Mouse (Mus musculus): ENCODE results near the gene Tmigd1. TPM values are rescaled to one million over a fixed set of nuclear protein-coding genes. Genes with fewer than 3 reads are reported as not detected.
"Not testable (repeated sequence)": the region's sequence is repeated elsewhere in the genome, so short reads cannot be mapped to it uniquely, and the experiment has no call there.

The Tmigd1 gene
- total RNA-seq, 2 experiments from 2014 or later: not detected

DNA sequence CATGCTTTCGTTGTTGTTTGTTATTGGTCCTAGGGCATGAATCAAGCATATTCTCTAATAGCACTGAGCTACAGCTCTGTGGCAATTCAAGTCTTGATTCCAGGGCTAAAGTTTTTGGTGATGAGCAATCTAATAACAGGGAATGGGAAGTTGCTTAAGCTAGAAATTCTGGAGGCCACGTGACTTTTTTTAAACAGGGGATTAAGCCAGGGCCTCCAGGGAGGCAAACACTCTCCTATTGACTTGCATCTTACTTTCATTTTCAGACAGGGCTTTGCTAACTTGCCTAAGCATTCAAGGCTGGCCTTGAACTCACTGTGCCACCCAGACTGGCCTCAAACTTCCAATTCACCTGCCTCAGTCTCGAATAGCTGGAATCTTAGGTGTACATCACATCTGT is 4.1 kb upstream of the Tmigd1 start:
- DNase-seq (ENCODE audit: low spot score in 2 of 2): no peak

DNA sequence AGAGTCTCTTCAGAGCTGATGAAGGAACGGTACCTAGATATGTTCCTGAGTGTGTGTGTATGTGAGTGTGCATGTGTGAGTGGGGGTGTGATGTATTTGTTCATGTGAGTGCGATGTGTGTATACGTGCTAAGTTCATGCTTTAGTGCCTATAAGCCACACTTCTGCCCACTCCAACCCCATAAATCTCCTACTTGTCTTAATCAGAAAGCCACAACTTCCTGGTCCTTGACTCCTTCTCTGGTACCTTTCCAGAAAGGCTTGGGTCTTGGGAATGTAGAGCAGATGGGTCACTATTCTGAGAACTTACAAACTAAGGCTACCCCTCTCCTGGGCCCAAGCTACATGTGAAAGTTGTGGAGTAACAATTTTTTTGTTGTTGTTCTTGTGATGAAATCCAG is 3.2 kb upstream of the Tmigd1 start:
- no peak for DNase-seq (ENCODE audit: low spot score in 2 of 2)

DNA sequence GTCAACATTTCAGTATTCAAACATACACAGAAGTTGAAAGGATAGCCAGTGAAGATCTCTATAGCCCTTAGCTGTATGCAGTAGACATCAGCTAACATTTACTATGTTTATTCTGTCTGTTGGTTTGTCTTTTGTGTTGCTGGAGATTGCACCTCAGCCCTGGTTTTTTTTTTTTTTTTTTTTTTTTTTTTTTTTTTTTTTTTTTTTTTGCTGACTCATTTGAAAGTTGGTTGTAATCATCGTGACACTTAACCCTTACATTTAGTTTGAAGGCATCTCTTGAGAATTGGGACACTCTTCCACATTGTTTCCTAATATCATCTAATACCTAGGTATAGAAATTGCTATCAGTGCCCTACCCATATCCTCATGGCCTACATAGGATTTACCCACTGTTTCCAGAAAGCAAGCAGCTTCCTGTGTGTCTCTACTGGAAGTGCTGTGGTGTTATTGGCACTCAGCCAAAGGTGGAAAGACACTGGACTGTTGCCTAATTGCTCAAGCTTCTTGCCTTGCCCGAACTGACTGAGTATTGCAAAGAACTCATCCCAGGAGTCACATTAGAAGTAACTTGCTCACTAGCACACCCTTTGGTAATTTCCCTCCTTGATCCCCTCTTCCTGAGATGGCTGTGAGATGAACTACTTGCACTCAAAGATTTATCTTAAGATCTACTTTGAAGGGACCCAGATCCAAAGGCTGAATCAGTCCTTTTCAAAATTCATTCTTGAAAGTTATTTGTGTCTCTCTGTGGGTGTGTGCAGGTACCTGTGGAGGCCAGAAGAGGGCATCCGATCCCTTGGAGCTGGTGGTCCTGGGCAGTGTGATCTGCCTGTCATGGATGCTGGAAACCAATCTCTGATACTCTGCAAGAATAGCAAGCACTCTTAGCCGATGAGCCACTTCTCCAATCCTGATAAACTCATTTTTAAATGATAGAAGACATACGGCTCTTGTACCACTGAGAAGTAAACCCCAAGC is 1.9 kb upstream of the Tmigd1 start:
- DNase-seq (ENCODE audit: low spot score in 2 of 2): no peak

DNA sequence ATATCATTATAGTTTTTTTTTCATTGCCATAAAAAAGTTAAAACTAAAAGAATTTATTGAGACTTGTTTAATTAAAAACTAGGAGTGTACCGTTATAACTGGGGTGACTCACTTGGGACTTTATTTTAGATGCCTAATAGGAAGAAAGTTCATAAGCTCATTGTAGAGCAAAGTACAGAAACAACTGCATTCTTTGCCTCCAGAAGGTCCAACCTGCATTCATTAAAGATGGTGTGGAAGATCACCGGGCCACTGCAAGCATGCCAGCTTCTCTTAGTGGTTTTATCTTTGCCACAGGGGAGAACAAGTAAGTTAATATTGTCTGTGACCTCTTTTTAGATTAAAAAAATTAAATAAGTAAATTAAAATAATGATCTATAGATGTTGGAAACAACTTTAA is 2.4 kb downstream of the Tmigd1 start:
- DNase-seq (ENCODE audit: low spot score in 2 of 2): no peak

DNA sequence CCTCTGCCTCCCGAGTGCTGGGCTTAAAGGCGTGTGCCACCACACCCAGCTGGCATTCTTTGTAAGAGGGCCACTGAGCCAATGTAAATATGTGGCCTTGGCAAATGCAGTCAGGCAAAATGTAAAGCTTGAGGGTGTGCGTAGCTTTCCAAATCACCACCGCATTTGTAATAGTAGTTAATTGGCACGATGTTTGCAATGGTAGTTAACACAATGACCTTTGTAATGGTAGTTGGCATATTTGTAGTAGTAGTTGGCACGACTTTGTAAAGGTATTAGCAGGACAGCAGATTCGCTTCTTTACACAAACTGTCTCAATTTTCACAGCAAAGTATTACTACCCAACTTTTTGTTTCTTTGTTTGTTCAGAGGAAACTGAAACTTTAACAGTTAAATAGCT is 6.7 kb downstream of the Tmigd1 start:
- DNase-seq (ENCODE audit: low spot score in 2 of 2): no peak

DNA sequence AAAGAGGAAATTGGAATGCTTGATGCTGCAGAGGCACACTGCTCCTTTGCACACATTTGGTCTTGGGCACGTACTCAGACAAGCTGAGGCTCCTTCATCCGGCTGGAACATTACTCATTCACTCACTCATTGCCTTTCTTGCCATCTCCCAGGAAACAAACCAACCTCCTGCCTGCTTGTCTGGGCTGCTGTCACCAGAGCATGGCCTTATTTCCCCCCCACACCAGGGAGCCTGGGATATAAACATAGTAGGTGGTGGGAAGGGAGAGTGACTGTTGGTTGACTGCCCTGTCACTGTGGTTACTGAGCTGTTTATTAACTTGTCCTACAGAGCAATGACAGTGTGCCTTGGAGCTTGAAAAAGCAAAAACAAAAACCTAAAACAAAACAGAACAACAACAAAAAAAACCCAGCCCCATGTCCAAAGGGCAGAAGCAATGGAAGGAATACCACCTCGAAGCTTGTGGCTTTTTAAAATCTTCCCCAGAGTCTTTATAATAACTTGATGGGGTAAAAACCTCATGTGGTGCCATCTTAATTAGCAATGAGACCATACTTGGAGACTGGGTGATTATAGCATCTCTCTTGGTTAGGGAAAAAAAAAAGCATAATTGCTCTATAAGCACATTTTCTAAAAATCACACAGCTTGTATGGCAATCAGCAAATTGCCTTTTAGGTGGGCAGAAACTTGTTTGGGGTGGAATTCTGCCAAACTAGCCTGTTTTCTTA is 9.5 kb downstream of the Tmigd1 start:
- DNase-seq (ENCODE audit: low spot score in 2 of 2): peak; percentile 21 to 70

DNA sequence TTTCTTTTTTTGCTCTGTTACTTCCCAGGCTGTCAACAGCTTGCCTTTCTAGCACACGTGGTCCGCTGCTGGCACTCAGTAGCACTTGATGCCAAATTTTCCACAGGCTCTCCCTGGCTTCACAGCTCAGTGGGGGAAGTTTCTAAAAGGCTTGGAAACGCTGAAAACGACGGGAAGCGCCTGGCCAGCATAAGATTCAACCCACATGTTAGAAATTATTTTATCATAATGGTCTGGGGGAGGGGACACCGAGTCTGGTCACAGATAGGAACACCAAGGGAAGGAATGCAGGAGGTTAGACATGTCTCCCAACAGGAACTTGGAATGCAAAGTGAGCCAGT is 10.1 kb downstream of the Tmigd1 start:
- DNase-seq (ENCODE audit: low spot score in 2 of 2): peak; percentile 46 to 80

DNA sequence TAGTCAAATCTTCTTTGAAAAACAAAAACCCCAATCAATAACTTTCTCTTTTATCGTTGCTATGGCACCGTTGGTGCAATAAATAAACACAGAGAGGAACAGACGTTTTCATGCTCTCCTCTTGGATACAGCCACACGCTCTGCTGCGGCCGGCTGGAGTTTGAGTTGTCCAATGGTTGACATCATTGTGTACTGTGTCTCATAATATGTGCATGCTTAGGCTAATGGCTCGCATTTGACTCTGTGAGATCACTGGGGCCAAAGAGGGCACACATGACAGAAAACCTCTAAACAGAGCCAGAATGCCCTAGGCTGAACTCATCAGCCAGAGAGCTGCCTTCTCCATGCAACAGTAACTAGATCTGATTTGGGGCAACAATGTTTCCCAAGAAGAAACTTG is 12.4 kb downstream of the Tmigd1 start:
- DNase-seq (ENCODE audit: low spot score in 2 of 2): peak; percentile 28 to 29

DNA sequence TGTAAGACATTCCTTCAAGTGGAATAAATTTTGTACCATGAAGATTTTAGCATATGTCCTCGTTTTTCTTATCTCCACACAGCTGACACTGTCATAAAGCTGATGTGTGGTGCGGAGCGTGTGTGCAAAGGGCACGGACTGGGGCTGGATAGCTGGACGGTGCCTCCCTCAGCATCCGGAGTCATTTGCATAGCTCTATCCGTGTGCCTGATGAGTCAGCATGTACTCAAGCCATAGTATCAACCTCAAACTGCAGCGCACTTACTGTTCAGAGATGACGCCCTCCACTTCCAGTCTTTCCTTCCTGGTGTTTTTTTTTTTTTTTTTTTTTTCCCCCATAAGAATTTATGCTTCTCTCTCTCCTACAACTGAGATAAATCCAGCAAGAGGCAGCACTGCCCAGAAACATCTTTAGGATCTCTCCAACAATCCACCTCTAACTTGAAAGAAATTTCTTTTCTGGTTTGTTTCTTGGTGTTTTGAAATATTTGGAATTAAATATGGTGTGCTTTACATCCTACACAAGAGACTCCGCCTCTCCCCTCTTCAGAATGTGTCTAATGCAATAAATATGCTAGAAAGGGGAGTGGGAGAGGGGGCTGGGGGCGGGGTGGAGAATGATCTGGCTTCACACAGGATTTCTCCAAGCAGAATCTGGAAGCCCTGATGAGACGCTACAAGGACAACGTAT is 14.7 kb downstream of the Tmigd1 start:
- DNase-seq (ENCODE audit: low spot score in 2 of 2): no peak

DNA sequence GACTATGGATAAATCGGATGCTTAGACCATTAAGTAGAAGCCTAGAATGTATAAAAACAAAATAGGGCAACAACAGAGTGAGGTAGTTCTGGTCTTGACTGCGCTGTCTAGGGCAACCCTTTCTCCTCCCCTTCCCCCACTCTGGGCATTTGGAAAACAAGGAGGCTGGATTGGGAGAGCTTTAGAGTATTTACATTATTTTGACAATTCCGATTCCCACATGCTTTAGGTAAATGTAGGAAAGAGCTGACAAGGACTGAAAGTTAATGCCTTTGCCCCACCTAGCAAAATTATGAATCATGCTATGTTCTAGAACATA is 15.2 kb downstream of the Tmigd1 start:
- DNase-seq (ENCODE audit: low spot score in 2 of 2): no peak

DNA sequence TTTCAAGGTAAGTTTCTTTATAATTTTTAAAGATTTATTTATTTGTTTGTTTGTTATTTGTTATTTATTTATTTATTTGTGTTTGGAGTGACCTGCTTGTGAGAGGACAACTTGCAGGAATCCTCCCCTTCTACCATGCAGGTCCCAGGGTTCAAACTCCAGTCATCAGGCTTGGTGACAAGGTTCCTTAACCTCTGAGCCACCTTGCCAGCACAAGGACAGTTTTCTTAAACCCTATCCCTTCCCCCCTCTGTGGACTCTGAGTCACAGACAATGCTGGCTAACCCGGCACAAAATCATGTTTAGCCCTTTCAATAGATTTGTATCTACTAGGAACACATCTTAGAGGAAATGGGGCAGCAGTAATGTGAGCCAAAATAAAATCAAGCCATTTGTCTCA is 18.6 kb downstream of the Tmigd1 start:
- DNase-seq (ENCODE audit: low spot score in 2 of 2): no peak

DNA sequence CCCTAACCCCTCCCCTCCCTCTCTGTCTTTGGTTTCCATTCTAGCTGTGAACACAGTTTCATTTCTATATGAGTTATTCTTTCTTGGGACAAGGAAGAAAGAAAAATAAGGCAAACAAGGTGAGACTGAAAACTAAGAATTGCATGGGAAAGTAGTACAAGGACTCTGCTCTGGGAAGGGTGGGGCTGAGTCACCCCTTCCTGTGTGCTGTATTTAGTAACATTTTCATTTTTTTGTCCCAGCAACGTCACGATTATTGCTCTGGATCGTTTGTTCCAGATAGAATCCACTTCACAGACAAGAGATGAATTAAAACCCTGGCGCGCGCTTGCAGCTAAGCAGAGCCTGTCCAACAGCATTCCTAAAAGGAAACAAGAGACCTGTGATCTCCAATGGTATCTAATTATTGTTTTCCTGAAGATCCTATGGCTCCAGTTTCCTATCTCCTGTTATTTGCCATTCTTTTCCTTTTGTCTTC is 22.8 kb downstream of the Tmigd1 start, which contains the start of gene Blmh:
Gene Blmh, plus strand, starts transcription at position 51 of the 478 bp plus-strand sequence.
- no peak for DNase-seq (ENCODE audit: low spot score in 2 of 2)

DNA sequence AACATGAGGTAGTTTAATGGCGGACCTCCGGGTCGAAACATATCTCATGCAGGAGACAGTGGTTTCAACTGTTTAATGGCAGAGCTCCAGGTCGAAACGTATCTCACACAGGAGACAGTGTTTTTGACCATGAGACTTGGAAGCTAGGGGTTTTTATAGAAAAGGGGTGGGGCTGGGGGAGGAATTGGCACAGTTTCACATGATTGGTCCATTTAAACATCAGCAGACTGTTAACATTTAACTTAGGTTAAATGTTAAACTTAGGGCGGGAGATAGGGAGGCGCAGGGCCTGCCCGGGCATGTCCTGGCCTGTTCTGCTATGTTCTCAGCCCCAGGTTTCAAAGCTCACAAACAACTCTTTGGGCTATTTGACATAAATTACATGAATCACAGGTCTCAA is 26.6 kb downstream of the Tmigd1 start:
- not testable (repeated sequence) for DNase-seq (ENCODE audit: low spot score in 2 of 2)

DNA sequence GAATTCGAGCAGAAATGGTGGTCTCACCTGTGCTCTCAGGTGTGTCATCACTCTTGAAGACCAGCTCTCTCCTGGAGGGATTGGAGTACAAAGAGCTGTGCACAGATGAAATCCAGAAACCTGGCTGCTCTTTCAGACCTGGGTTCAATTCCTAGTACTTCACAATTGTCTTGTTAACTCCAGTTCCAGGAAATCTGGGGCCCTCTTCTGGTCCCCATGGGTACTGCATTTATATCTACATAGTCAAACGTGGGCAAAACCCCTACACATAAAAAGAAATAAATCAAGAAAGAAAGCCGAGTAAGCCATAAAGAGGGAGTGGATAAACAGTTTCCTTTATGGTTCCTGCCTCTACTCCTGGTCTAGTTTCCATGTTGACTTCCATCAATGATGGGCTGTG is 31.2 kb downstream of the Tmigd1 start:
- DNase-seq (ENCODE audit: low spot score in 2 of 2): no peak

DNA sequence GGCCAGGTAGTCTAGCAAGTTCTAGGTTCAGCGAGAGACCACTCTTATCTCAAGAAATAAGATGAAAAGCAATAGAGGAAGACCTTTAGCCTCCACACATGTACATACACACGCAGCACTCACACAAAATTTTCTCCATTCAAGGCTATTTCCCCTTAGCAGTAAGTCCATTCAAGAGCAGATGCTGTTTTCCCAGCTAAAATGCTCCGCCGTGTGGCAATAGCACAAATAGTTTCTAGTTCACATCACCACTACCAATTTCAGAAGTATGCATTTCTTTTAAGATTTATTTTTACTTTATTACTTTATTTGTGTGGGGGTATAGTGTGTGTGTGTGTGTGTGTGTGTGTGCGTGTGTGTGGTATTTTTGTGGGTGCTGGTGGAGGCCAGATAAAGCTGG is 34.6 kb downstream of the Tmigd1 start:
- DNase-seq (ENCODE audit: low spot score in 2 of 2): no peak

DNA sequence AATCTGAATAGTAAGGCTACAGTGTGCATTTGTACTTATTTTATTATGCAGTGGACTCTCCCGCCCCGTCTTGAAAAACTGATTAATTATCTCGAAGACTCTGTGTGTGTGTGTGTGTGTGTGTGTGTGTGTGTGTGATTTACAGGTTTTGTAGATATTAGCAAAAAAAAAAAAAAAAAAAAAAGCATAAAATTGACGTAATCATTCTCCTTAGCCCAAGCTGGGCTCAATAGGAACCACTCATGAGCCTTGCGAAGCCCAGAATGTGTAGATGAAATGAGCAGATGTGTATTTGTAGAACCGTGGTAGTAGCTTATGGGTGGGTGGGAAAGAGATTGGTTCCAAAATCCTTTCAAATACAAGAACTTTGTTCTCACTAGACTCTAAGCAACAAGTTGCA is 42.9 kb downstream of the Tmigd1 start:
- DNase-seq (ENCODE audit: low spot score in 2 of 2): no peak

DNA sequence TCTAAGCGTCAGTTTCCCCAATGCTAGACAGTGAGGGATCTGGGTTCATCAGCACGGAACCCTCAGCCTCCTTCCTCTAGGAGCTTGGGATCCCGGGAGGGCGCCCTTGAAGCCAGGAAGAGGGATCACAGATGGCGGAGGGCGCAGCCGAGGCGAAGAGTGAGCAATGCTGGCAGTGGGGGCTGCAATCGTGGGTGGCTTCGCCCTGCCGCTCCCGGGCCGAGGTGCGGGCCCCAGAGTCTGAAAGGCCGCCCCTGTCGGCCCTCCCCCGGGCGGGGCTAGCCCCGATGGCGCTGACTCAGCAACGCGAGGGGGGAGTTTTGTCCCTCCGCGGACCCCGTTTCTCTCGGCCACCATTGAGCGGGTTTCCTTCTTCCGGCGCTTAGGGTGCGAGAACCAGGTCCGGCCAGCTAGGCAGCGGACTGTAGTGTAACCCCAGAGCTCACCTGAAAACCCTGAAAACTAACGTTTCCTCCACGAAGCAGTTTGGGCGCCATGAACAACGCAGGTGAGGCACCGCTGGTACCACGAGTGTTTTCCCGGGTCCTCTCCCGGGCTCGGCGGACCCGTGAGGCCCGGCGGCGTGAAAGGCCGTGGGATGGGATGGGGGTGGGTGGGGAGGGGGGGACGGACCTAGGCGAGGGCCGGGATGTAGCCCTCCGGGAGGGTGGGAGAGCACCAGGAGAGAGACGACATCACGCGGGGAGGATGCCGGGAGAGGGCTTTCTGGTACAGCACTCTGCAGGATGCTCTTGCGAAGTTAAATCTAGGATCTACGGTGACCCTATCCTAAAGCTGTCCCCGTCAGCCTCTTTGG is 43.6 kb downstream of the Tmigd1 start:
- peak; percentile 91 to 94 for DNase-seq (ENCODE audit: low spot score in 2 of 2)

DNA sequence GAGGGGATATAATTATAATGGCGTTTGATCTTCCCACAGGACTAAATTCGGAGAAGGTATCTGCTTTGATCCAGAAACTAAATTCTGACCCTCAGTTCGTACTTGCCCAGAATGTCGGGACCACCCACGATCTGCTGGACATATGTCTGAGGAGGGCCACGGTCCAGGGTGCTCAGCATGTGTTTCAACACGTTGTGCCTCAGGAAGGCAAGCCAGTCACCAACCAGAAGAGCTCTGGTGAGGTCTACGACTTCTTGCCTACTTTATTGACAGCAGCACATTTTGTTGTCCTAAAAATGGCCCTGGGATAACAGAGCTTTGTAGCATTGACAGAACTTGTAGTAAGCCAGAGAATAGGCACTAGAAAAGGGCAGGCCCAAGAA is 44.2 kb downstream of the Tmigd1 start:
- DNase-seq (ENCODE audit: low spot score in 2 of 2): no peak

DNA sequence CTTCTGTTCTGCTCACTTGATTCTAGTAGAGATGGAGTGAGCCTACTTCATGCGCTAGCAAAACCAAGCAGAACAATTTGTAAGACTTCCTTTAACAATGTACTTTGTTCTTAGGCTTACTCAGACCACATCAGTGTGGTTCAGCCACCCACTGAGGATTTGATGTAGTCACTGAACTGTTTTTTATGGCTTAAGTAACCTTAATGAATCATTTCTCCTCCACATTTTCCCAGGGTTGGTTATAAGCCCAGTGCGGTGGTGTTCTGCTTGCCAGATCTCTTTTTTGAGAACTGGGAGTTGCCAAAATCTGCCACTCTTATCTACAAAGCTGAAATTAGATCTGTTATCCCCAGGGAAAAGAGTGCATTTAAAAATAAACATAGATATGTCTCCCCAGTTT is 51.6 kb downstream of the Tmigd1 start:
- peak in 1 of 2 experiments; percentile 36 for DNase-seq (ENCODE audit: low spot score in 2 of 2)

DNA sequence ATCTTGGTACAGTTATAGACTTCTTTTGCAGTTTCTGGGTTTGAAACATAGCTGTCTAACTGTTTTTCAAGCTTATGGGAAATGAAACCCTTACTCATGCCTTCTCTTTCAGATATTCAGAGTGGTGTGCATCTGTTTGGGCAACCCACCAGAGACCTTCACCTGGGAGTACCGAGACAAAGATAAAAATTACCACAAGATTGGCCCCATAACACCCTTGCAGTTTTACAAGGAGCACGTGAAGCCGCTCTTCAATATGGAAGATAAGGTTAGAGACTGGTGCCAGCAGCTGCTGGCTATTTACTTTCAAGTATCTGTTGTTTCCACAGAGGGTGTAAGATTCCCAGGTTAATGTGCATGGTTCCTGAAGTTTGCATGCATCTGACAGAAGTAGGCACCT is 63.7 kb downstream of the Tmigd1 start:
- DNase-seq (ENCODE audit: low spot score in 2 of 2): no peak
